13 mouse cellular contexts compared by ENCODE assay signal in genomic region chr1:130864238-130864637, GRCm38 (mm10). TPM values are rescaled to one million over a fixed set of nuclear protein-coding genes. Genes with fewer than 3 reads are reported as not detected.
DNase-seq lines count a peak whose midpoint lies in the region; ATAC-seq and TF ChIP-seq lines count a peak whose summit lies in the region.
"Had no signal": no experiment of that assay in that cellular context is flagged by ENCODE, and none has a peak within 500 bp of the region (broad histone marks: within the 10 kb centered on the region; RNA-seq: fewer than 3 reads in every experiment).

No protein-coding gene starts in this region.

- intact Hi-C loops in gastrocnemius, postnatal 14 days (cut with DNase I; ENCODE audit: low total_unique reads): no loop called here
- intact Hi-C loops in gastrocnemius, postnatal 36 days (cut with DNase I): no loop called here

- 62% methylated on average over 4 of the region's 4 CpGs for WGBS in lung, adult 2 months
- WGBS in forebrain, postnatal 0 days: 85% methylated on average over 4 of the region's 4 CpGs

- H3K4me1 ChIP-seq in lung, adult 2 months (ENCODE audit: control insufficient read depth, insufficient read depth, low read length): no peaks in the 10 kb centered on the region
- H3K4me1 ChIP-seq in forebrain, postnatal 0 days (ENCODE audit: insufficient read depth): no peaks in the 10 kb centered on the region
- H3K4me1 ChIP-seq: embryonic facial prominence, embryonic 15.5 days; liver, embryonic 15.5 days had no signal

- no peaks in the 10 kb centered on the region for H3K9me3 ChIP-seq in forebrain, postnatal 0 days (ENCODE audit: low read length)
- H3K9me3 ChIP-seq: embryonic facial prominence, embryonic 15.5 days; liver, embryonic 15.5 days had no signal

- no peak for TF ChIP-seq CTCF in lung, adult 2 months (IDR thresholded peaks at IDR 0.05; ENCODE audit: insufficient read depth, low read length)
- no peak for TF ChIP-seq CTCF in forebrain, postnatal 0 days (IDR thresholded peaks at IDR 0.05; ENCODE audit: low read depth)

- H3K36me3 ChIP-seq in forebrain, postnatal 0 days (ENCODE audit: insufficient read depth): no peaks in the 10 kb centered on the region
- H3K36me3 ChIP-seq: embryonic facial prominence, embryonic 15.5 days; liver, embryonic 15.5 days had no signal

- no peaks in the 10 kb centered on the region for H3K27me3 ChIP-seq in forebrain, postnatal 0 days (ENCODE audit: insufficient read depth, low read length)
- H3K27me3 ChIP-seq: embryonic facial prominence, embryonic 15.5 days; liver, embryonic 15.5 days had no signal

- no peak overlapping the region for H3K9ac ChIP-seq in forebrain, postnatal 0 days
- H3K9ac ChIP-seq: embryonic facial prominence, embryonic 15.5 days; liver, embryonic 15.5 days had no signal

- DNase-seq in lung, postnatal 36 days: peak; percentile 38
- DNase-seq in lung, adult 2 months: no peak
- DNase-seq in cerebellum, postnatal 36 days: peak; percentile 14 to 24
- DNase-seq in spleen, adult 18-20 months: peak; percentile 57 to 75
- no peak for DNase-seq in forebrain, postnatal 0 days
- DNase-seq in gastrocnemius, postnatal 14 days: no peak
- no peak for DNase-seq in gastrocnemius, postnatal 36 days
- DNase-seq: heart, postnatal 4 days had no signal

- no peak overlapping the region for H3K4me2 ChIP-seq in forebrain, postnatal 0 days (ENCODE audit: low read depth)
- H3K4me2 ChIP-seq: embryonic facial prominence, embryonic 15.5 days; liver, embryonic 15.5 days had no signal

- no peak for TF ChIP-seq POLR2A in lung, adult 2 months (IDR thresholded peaks at IDR 0.05; ENCODE audit: borderline replicate concordance, extremely low read depth, low read depth, low read length)

- no peak overlapping the region for H3K4me3 ChIP-seq in lung, adult 2 months (replicated peaks; ENCODE audit: extremely low read depth, low read depth, low read length)
- H3K4me3 ChIP-seq in forebrain, postnatal 0 days (ENCODE audit: low read depth, low read length): no peak overlapping the region
- H3K4me3 ChIP-seq: embryonic facial prominence, embryonic 15.5 days; liver, embryonic 15.5 days had no signal

- H3K27ac ChIP-seq in forebrain, postnatal 0 days (ENCODE audit: low read depth, low read length): no peak overlapping the region
- H3K27ac ChIP-seq: embryonic facial prominence, embryonic 15.5 days; kidney, postnatal 0 days; liver, embryonic 15.5 days had no signal

- no peak for ATAC-seq in forebrain, postnatal 0 days

RNA-seq across cellular contexts. Expression of gene Fcmr, which starts 1.2 kb away (rescaled TPM):
- 21.9 and 25.0 TPM in 2 replicates for polyA plus RNA-seq in lung, adult 2 months (2012; rRNA removed)
- total RNA-seq in forebrain, postnatal 0 days (2014; rRNA removed): not detected in 2 replicates
- 1.1 and 1.8 TPM in 2 replicates for polyA plus RNA-seq in forebrain, postnatal 0 days (2015; fragmentation: Nextera tagmentation; extraction: Ambion mirVana)
- not detected for total RNA-seq in gastrocnemius, postnatal 14 days (2021)
- not detected for total RNA-seq in gastrocnemius, postnatal 36 days (2021)
- polyA plus RNA-seq: embryonic facial prominence, embryonic 15.5 days; liver, embryonic 15.5 days had no signal

RNA-seq across cellular contexts. Expression of gene Il24, which starts 23.0 kb away (rescaled TPM):
- polyA plus RNA-seq in lung, adult 2 months (2012; rRNA removed): not detected in 2 replicates
- not detected in 2 replicates for total RNA-seq in forebrain, postnatal 0 days (2014; rRNA removed)
- 0.14 TPM in 1 of 2 replicates, not detected in the other for polyA plus RNA-seq in forebrain, postnatal 0 days (2015; fragmentation: Nextera tagmentation; extraction: Ambion mirVana)
- not detected for total RNA-seq in gastrocnemius, postnatal 14 days (2021)
- total RNA-seq in gastrocnemius, postnatal 36 days (2021): not detected
- total RNA-seq: heart, postnatal 4 days; midbrain, postnatal 0 days had no signal
- polyA plus RNA-seq: brain, embryonic 14.5 days; embryonic facial prominence, embryonic 15.5 days; kidney, postnatal 0 days; liver, embryonic 15.5 days; midbrain, postnatal 0 days had no signal

RNA-seq across cellular contexts. Expression of gene Pigr, which starts 37.8 kb away (rescaled TPM):
- 15.2 and 21.6 TPM in 2 replicates for polyA plus RNA-seq in lung, adult 2 months (2012; rRNA removed)
- 0.08 TPM in 1 of 2 replicates, not detected in the other for total RNA-seq in forebrain, postnatal 0 days (2014; rRNA removed)
- not detected in 2 replicates for polyA plus RNA-seq in forebrain, postnatal 0 days (2015; fragmentation: Nextera tagmentation; extraction: Ambion mirVana)
- not detected for total RNA-seq in gastrocnemius, postnatal 14 days (2021)
- under 1 TPM in 1 of 2 experiments, not detected in 1; 0.13 TPM for total RNA-seq in gastrocnemius, postnatal 36 days (2021)
- total RNA-seq: heart, postnatal 4 days; midbrain, postnatal 0 days had no signal
- polyA plus RNA-seq: midbrain, postnatal 0 days had no signal

RNA-seq across cellular contexts. Expression of gene Il20, which starts 47.0 kb away (rescaled TPM):
- polyA plus RNA-seq in lung, adult 2 months (2012; rRNA removed): not detected in 2 replicates
- not detected in 2 replicates for total RNA-seq in forebrain, postnatal 0 days (2014; rRNA removed)
- not detected in 2 replicates for polyA plus RNA-seq in forebrain, postnatal 0 days (2015; fragmentation: Nextera tagmentation; extraction: Ambion mirVana)
- total RNA-seq in gastrocnemius, postnatal 14 days (2021): not detected
- not detected for total RNA-seq in gastrocnemius, postnatal 36 days (2021)
- total RNA-seq: heart, postnatal 4 days; midbrain, postnatal 0 days had no signal
- polyA plus RNA-seq: brain, embryonic 14.5 days; embryonic facial prominence, embryonic 15.5 days; kidney, postnatal 0 days; liver, embryonic 15.5 days; midbrain, postnatal 0 days had no signal

Comparison
In these comparisons a context has a peak if more than half of its experiments do, and no peak if none do; other contexts are left out.
1. DNase-seq: peak in lung, postnatal 36 days (single experiment), cerebellum, postnatal 36 days (2 of 2) and spleen, adult 18-20 months (2 of 2); none in lung, adult 2 months (single experiment), forebrain, postnatal 0 days (single experiment), gastrocnemius, postnatal 14 days (single experiment) and gastrocnemius, postnatal 36 days (0 of 2).